Mouse (Mus musculus): ENCODE data around the gene Clrn2.

The Clrn2 gene

DNA sequence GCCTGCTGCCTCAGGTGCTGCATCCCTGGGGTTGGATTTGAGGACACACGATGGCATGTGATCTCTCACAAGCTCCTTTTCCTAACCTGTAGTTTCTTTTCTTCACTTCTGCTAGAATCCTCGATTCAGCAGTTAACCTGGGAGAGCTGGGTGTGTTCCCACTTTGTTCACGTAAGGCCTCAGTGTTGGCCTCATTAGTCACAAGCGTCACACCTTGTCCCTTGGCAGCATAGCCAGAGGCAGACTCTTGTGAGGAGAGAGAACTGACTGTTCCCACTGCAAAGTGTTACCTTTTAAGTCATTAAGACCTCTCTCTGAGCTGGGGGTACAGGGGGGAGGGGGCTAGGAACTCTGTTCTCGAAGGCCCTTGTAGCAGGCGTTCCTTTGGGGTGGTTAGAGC lies 59.4 kb downstream of the Clrn2 start:
- TF ChIP-seq CTCF (conservative IDR thresholded peaks at IDR 0.05; ENCODE audit: low read length) (no peak), NANOG (IDR thresholded peaks at IDR 0.05; ENCODE audit: borderline replicate concordance, low read length) (no peak), POU5F1 (IDR thresholded peaks at IDR 0.05; ENCODE audit: borderline replicate concordance, low read length) (no peak)
- Histone ChIP-seq H3K36me3 (ENCODE audit: insufficient read depth, low read length) (peaks cover 98% of the 10 kb centered on the region), H3K4me1 (replicated peaks; ENCODE audit: low read depth, low read length) (peaks cover 72% of the 10 kb centered on the region), H3K27me3 (ENCODE audit: insufficient read depth, low read length) (no peaks in the 10 kb centered on the region), H3K9me3 (ENCODE audit: low read length) (no peaks in the 10 kb centered on the region), H3K4me3 (replicated peaks; ENCODE audit: low read length) (no peak overlapping the region)

DNA sequence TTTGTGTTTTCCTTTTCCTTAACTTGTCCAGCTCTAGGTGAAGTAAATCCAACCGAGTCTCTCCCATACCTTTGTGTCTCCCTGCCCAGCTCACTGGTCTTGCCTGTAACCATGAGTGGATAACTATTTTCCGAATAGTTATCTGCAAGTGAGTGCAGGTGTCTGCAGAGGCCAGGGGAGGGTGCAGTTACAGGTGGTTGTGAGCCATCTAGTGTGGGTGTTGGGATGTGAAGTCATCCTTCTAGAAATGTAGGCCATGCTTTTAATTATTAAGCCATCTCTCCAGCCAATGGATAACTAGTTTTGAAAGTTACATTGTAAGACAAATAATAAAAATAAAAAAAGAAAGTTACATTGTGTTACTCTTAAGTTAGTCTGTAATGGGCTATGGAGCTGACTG lies 60.0 kb downstream of the Clrn2 start:
- Histone ChIP-seq H3K36me3 (ENCODE audit: insufficient read depth, low read length) (peaks cover 97% of the 10 kb centered on the region), H3K4me1 (replicated peaks; ENCODE audit: low read depth, low read length) (peaks cover 72% of the 10 kb centered on the region), H3K9me3 (ENCODE audit: low read length) (no peaks in the 10 kb centered on the region), H3K27me3 (ENCODE audit: insufficient read depth, low read length) (no peaks in the 10 kb centered on the region), H3K4me3 (replicated peaks; ENCODE audit: low read length) (no peak overlapping the region)
- no peak for TF ChIP-seq POU5F1 (IDR thresholded peaks at IDR 0.05; ENCODE audit: borderline replicate concordance, low read length)
- TF ChIP-seq NANOG (IDR thresholded peaks at IDR 0.05; ENCODE audit: borderline replicate concordance, low read length) = no peak
- TF ChIP-seq CTCF (conservative IDR thresholded peaks at IDR 0.05; ENCODE audit: low read length) = no peak

All from E14TG2a.4 (cell line).